Mouse (Mus musculus): ENCODE measurements around the gene P4ha2. TPM values are rescaled to one million over a fixed set of nuclear protein-coding genes. Genes with fewer than 3 reads are reported as not detected.

Gene P4ha2
- polyA plus RNA-seq, 1 experiment from 2014 or later = 22.7 TPM

DNA sequence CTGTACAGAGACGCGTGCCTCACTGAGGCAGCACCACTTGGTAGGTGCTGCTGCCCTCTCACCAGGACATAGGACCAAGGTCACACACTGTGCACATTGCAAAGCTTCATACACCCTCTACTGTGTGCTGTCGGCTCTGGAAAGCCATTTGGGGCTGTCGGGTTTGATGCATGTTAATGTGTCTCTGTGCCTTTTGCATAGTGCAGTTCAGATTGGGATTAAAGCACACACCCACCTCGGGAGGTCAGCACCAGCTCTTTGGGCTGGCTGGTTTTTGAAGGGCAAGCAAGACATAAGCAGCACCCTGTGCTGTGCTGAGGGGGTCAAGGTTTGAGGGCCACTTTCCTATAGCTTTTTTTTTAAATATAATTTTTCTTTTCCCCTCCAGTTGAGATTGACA, 60.5 kb downstream of the P4ha2 start:
- no peaks in the 10 kb centered on the region for H3K36me3 ChIP-seq
- H3K27me3 ChIP-seq (ENCODE audit: insufficient read depth, poor library complexity, severe bottlenecking) = no peaks in the 10 kb centered on the region
- no peaks in the 10 kb centered on the region for H3K9me3 ChIP-seq
- no peak overlapping the region for H3K27ac ChIP-seq
- no peak overlapping the region for H3K4me3 ChIP-seq
- no peaks in the 10 kb centered on the region for H3K4me1 ChIP-seq (replicated peaks)
- DNase-seq (ENCODE audit: low spot score) = no peak
- WGBS = 84% methylated on average over 5 of the region's 5 CpGs

DNA sequence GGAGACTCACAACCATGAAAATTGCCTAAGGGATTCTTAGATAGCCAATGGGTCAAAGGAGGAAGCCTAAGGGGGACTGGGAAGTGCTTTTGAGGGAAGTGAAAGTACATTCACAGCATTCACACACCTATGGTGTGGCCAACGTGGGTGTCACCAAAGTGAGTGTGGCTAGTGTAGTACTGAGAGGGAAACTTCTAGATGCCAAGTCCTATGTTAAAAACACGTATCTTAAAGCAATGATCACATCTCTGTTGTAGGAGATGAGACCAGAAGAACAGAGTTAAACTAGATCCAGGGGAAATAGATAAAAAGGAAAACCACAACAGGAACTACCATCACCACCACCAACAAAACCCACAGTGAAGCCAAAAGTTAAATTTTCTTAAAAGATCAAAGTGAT, 61.0 kb downstream of the P4ha2 start:
- no peak for DNase-seq (ENCODE audit: low spot score)
- Histone ChIP-seq H3K36me3 (no peaks in the 10 kb centered on the region), H3K9me3 (no peaks in the 10 kb centered on the region), H3K4me3 (no peak overlapping the region), H3K4me1 (replicated peaks) (no peaks in the 10 kb centered on the region), H3K27me3 (ENCODE audit: insufficient read depth, poor library complexity, severe bottlenecking) (no peaks in the 10 kb centered on the region), H3K27ac (no peak overlapping the region)
- 58% methylated on average over 2 of the region's 2 CpGs for WGBS

DNA sequence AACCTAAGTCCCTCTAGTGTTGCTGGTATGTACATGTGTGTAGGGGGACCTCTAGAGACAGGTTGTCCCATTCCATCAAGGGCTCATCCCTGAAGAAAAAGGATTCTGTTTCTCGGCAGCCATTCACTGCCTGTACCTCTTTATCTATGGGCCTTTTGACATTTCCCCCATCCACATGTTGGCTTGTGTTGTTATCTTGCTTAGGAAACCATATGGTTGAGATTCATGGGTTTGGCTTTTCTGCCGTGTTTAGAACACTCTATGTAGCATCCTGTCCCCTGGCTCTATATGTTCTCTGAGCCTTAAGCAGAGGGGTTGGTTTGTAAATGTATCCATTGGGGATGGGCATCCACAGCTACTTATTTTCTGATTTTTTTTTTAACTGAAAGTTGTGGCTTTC, 61.6 kb downstream of the P4ha2 start:
- Histone ChIP-seq H3K4me3 (no peak overlapping the region), H3K27me3 (ENCODE audit: insufficient read depth, poor library complexity, severe bottlenecking) (no peaks in the 10 kb centered on the region), H3K36me3 (no peaks in the 10 kb centered on the region), H3K27ac (no peak overlapping the region), H3K9me3 (no peaks in the 10 kb centered on the region), H3K4me1 (replicated peaks) (no peaks in the 10 kb centered on the region)
- 77% methylated on average over 2 of the region's 2 CpGs for WGBS
- DNase-seq (ENCODE audit: low spot score) = no peak

DNA sequence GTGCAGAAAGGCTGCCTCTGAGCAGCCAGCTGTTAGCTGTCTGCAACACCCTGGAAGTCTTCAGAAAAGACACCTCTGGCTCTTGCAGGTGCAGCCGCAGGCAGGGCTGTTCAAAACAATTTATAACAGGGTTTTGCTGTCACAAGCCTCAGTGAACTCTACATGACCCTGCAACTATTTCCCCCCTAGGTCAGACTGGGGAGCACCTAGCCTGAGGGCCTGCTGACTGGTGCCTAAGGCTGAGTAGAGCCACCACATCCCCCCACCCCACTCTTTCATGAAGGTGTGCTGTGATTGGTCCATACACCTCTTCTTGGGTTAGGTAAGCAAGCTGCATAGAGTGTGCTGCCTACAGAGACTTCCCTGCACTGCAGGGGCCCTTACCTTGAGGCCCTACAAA, 63.1 kb downstream of the P4ha2 start:
- Histone ChIP-seq H3K27ac (no peak overlapping the region), H3K4me3 (no peak overlapping the region), H3K27me3 (ENCODE audit: insufficient read depth, poor library complexity, severe bottlenecking) (no peaks in the 10 kb centered on the region), H3K4me1 (replicated peaks) (no peaks in the 10 kb centered on the region), H3K9me3 (no peaks in the 10 kb centered on the region), H3K36me3 (no peaks in the 10 kb centered on the region)
- no peak for DNase-seq (ENCODE audit: low spot score)
- 67% methylated on average over 1 of the region's 1 CpGs for WGBS

DNA sequence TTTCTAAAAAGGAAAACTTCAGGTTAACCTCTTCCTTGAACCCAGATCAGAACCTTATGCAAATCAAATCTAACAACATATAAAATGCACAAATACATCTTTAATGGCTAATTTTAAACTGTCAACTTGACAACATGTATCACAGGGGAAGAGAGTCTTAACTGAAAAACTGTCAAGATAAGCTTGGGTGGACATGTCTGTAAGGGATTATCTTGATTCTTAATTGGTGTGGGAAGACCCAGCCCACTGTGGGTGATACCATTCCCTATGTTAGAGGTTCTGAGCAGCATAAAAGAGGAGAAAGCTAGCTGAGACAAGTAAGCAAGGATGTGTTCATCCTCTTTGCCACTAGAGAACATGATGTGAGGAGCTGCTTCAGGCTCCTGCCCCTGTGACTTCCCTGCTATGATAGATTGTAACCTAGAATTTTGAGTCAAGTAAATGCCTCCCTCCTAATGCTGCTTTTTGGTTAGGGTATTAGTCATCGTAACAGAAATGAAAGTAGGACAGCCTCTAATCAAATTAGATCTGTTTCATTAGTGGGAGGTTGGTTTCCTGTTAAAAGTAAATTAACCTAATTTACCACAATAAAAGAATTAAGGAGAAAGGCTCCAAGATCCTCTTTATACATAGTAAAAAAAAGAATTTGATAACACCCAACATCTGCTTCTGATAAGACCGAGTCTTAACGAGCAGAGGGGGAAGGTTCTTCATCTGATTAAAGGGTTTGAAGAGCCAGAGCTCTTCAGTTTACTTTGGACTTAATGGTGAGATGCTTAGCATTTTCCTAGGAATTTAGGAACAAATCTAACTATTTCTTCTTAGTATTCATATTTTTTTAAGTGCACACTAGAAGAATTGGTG, 69.8 kb downstream of the P4ha2 start:
- H3K9me3 ChIP-seq = 0 out of 2 replicates have a peak, but pooled peaks cover 3% of the 10 kb centered on the region
- H3K4me3 ChIP-seq = no peak overlapping the region
- H3K36me3 ChIP-seq = no peaks in the 10 kb centered on the region
- no peaks in the 10 kb centered on the region for H3K4me1 ChIP-seq (replicated peaks)
- H3K27ac ChIP-seq = no peak overlapping the region
- DNase-seq (ENCODE audit: low spot score) = no peak
- H3K27me3 ChIP-seq (ENCODE audit: insufficient read depth, poor library complexity, severe bottlenecking) = no peaks in the 10 kb centered on the region
- WGBS = 85% methylated on average over 3 of the region's 3 CpGs

DNA sequence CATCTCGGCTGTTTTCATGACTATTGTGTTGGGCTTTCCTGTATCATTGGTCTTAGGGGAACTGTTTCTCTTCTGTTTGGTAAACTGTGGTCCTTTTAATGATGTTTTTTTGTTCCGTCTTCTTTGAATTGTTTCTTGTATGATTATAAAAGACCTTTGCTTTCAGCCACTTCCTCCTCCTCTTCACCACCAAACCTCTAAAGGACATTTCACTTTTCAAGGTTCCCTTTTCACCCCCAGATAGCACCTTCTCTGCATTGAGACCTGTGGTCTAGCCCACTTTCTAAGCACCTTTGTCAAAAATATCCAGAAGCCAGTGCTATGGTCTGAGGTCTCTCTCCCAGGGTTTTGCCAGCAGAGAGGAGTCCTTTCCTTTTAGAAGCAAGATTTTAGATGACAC, 71.3 kb downstream of the P4ha2 start:
- Histone ChIP-seq H3K36me3 (no peaks in the 10 kb centered on the region), H3K4me3 (no peak overlapping the region), H3K27ac (no peak overlapping the region), H3K27me3 (ENCODE audit: insufficient read depth, poor library complexity, severe bottlenecking) (no peaks in the 10 kb centered on the region), H3K4me1 (replicated peaks) (no peaks in the 10 kb centered on the region), H3K9me3 (0 out of 2 replicates have a peak, but pooled peaks cover 3% of the 10 kb centered on the region)
- WGBS = 87% methylated on average over 2 of the region's 2 CpGs
- no peak for DNase-seq (ENCODE audit: low spot score)

DNA sequence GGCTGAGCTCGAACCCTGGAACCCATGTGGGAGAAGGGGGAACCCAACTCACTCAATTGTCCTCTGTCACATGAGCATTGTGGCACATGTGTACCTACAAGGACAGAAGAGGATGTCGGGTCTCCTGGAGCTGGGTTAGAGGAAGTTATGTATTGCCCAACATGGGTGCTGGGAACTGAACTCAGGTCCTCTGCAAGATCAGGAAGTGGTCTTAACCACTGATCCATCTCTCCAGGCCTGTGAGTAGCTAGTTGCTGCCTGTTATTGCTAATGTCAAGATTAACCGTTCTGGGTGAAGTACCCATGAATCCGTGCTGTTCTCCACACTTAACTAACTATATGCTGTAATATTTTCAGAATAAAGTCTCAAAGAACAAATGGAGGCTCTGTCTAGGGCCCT, 74.3 kb downstream of the P4ha2 start:
- H3K36me3 ChIP-seq = no peaks in the 10 kb centered on the region
- no peaks in the 10 kb centered on the region for H3K4me1 ChIP-seq (replicated peaks)
- 0 out of 2 replicates have a peak, but pooled peaks cover 3% of the 10 kb centered on the region for H3K9me3 ChIP-seq
- H3K4me3 ChIP-seq = no peak overlapping the region
- WGBS = 91% methylated on average over 4 of the region's 4 CpGs
- DNase-seq (ENCODE audit: low spot score) = no peak
- H3K27me3 ChIP-seq (ENCODE audit: insufficient read depth, poor library complexity, severe bottlenecking) = no peaks in the 10 kb centered on the region
- no peak overlapping the region for H3K27ac ChIP-seq

DNA sequence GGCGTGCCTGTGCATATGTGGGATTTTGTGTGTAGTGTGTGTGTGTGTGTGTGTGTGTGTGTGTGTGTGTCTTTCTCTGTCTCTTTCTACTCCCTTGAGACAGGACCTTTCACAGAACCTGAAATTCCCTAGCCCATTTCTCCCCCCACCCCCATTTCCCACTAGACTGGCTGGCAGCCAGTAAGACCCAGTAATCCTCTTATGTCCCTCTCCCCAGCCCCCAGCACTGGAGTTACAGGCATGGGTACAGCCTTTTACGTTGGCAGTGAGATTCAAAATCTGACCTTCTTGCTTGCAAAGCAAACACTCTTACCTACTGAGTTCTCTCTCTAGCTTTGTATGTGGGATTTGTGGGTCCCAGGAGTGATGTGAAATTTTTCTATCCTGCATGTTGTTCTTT, 75.0 kb downstream of the P4ha2 start:
- no peak overlapping the region for H3K27ac ChIP-seq
- no peaks in the 10 kb centered on the region for H3K27me3 ChIP-seq (ENCODE audit: insufficient read depth, poor library complexity, severe bottlenecking)
- WGBS = 72% methylated on average over 2 of the region's 2 CpGs
- no peak for DNase-seq (ENCODE audit: low spot score)
- H3K4me3 ChIP-seq = no peak overlapping the region
- H3K4me1 ChIP-seq (replicated peaks) = no peaks in the 10 kb centered on the region
- no peaks in the 10 kb centered on the region for H3K36me3 ChIP-seq
- H3K9me3 ChIP-seq = 0 out of 2 replicates have a peak, but pooled peaks cover 3% of the 10 kb centered on the region

Other genes with a start within 250 kb of the P4ha2 start
- 0.21 TPM in 1 of 2 replicates, not detected in the other for gene Gm12216, start 240.8 kb upstream of the P4ha2 start, polyA plus RNA-seq (2016; fragmentation: Nextera tagmentation; extraction: Ambion mirVana)
- 6.3 and 7.7 TPM in 2 replicates for gene Slc22a5, start 208.4 kb upstream of the P4ha2 start, polyA plus RNA-seq (2016; fragmentation: Nextera tagmentation; extraction: Ambion mirVana)
- 2.0 and 2.4 TPM in 2 replicates for gene Slc22a21, start 119.8 kb upstream of the P4ha2 start, polyA plus RNA-seq (2016; fragmentation: Nextera tagmentation; extraction: Ambion mirVana)
- 1.2 and 2.2 TPM in 2 replicates for gene Slc22a4, start 72.0 kb upstream of the P4ha2 start, polyA plus RNA-seq (2016; fragmentation: Nextera tagmentation; extraction: Ambion mirVana)
- gene Pdlim4, start 31.1 kb upstream of the P4ha2 start, polyA plus RNA-seq (2016; fragmentation: Nextera tagmentation; extraction: Ambion mirVana) = 54.3 and 60.9 TPM in 2 replicates
- not detected in 2 replicates for gene Csf2, start 149.6 kb downstream of the P4ha2 start, polyA plus RNA-seq (2016; fragmentation: Nextera tagmentation; extraction: Ambion mirVana)
- gene Il3, start 167.2 kb downstream of the P4ha2 start, polyA plus RNA-seq (2016; fragmentation: Nextera tagmentation; extraction: Ambion mirVana) = not detected in 2 replicates
- 12.4 and 18.2 TPM in 2 replicates for gene Acsl6, start 203.7 kb downstream of the P4ha2 start, polyA plus RNA-seq (2016; fragmentation: Nextera tagmentation; extraction: Ambion mirVana)